Mouse (Mus musculus) Patski (cell line): ENCODE results near the gene Bcl2. TPM values are rescaled to one million over a fixed set of nuclear protein-coding genes. Genes with fewer than 3 reads are reported as not detected.

Experiments
- ATAC-seq: fragments of 100-300 bp; one replicate; pipeline ENCODE4 v1.8.0; 2021
- CTCF ChIA-PET: fragments of 350-600 bp; sonication (Branson Sonifier 250); formaldehyde crosslinking; loops from one replicate; lab custom pipeline; 2022; ENCODE audit warnings: inconsistent platforms; lab: Charles Lee
- POLR2A ChIA-PET: fragments of 350-600 bp; sonication (Branson Sonifier 250); formaldehyde crosslinking; loops from one replicate; lab custom pipeline; 2022; ENCODE audit warnings: antibody characterized with exemption, inconsistent platforms; lab: Charles Lee
- DNase-seq: peaks from one replicate; pipeline ENCODE4 v3.0.0-alpha.2; 2011; ENCODE audit warnings: low read depth, low spot score
- H3K27me3 ChIP-seq: fragments of 371-371 bp; one replicate; pipeline ENCODE4 v1.5.1; 2021
- CTCF ChIP-seq: fragments of 100-300 bp; IDR thresholded peaks from one replicate; pipeline ENCODE4 v1.5.1; 2021
- in situ Hi-C: fragments of 300-500 bp; cut with MboI; formaldehyde crosslinking; loops from 3 replicates; pipeline ENCODE4 v1.11.1; 2018; ENCODE audit warnings: low pct_unique_long_range_greater_than_20kb, mixed read lengths
- polyA plus RNA-seq: library from polyadenylated mRNA; unstranded; gene quantifications from one replicate; pipeline ENCODE4 v1.2.3, GENCODE M21; 2021

The Bcl2 gene
- polyA plus RNA-seq, 1 experiment from 2014 or later = 11.7 TPM

DNA sequence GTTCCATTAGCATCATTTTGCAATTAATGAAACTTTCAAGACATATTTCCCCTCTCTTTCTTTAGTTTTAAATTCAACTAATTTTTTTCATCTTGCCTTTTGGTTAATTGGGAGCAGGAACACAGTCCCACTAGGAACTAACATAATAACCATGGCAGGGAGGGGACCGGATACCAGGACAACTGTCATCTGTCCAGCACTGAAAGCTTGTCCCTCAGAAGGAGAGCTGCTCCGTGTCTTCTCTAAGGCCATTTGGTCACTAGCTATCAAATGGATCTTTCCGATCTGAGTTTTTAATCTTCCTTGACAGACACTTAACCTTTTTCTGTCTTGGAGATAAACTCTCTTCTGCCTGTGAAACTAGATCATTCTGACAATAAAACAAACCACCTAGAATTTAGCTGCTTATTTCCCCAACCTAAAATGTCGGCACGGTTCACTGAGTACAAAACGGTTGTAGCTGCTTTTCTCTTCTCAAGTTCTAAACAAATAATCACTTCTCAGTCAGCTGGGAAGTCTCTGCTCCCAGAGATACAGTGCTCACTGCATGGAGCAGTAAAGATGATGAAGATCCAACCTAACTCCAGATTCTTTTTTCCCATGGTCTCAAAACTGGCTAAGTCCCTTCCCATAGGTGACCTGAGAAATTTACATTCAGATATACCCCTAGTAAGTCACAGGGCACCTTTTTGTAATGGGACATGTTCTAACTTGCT, 34.1 kb downstream of the Bcl2 start:
- TF ChIP-seq CTCF = no peak
- ChIA-PET CTCF (interaction anchor here (0.6 to 1.5 kb wide), 3 partner anchors 16 to 204 kb away, joined by 3 to 5 read pairs (median 3); no protein-coding TSS in a partner anchor), POLR2A (interaction anchor here (0.5 to 0.8 kb wide), 2 partner anchors 11 to 201 kb away, joined by 3 read pairs; no protein-coding TSS in a partner anchor)
- DNase-seq (no peak), ATAC-seq (no peak)
- H3K27me3 ChIP-seq = no peaks in the 10 kb centered on the region
- in situ Hi-C loops = no loop called here

DNA sequence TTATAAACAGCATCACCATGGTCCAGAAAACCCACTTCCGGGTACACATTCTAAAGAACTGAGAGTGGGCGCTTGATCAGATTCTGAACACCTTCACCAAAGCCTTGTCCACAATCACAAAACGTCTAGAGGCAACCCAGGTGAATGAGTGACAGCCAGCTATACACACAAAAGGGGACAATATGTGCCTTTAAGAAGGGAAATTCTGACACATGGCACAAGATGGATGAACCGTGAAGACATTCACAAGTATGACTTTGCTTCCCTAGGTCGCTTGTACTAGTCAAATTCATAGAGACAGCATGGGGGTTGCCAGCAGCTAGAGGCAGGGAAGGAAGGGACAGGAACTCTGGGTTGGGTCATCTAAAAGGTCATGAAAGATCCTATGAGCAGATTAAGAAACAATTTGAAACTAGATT, 36.0 kb downstream of the Bcl2 start:
- no peak for ATAC-seq
- no peak for TF ChIP-seq CTCF
- ChIA-PET CTCF (no interaction called here), POLR2A (interaction anchor here (0.6 kb wide), 1 partner anchor 34 kb away, joined by 4 read pairs; no protein-coding TSS in a partner anchor)
- DNase-seq = no peak
- no peaks in the 10 kb centered on the region for H3K27me3 ChIP-seq
- in situ Hi-C loops = no loop called here

DNA sequence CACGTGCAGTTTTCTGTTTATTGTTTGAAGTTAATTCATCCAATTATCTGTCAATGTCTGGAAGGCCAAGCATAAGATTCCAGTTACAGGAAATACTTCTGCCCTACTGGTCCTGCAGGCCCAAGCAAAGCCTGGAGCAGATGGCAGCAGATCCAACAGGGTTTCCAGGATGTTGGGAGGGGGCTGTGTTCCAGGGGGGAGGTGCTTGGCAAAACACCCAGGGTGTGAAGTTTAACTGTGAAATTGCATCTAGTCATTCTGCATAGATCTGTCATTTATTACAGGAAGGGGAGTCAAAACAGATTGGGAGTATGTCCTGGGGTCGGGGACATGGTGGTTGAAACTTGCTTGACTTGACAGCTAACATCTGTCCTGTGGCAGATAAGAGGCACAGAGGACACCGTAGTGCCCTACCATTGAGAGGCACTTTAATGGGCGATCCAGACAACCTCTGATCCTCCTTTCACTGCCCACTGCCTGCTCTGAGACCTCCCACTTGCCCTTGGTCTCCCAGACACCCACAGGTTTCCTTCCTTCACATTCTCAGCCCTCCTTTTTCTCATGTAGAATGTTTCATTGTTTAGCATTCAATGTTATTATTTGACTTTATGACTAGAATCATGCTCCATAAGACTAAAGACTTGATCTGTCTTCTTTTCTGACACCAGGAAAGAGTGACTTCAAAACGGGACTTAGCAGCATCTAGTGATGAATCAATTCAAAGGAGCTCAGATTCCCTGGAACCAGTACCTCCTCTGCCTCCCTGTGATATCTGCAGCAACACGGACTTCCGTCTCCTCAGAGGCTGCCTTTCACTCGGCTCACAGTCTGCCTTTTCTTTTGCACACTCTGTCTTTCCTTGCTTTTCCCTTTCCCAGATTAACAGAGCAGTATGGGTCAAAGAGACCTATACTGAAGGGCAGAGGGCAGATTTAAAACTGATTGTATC, 47.7 kb downstream of the Bcl2 start:
- ATAC-seq = no peak
- no peaks in the 10 kb centered on the region for H3K27me3 ChIP-seq
- no peak for TF ChIP-seq CTCF
- ChIA-PET POLR2A (no interaction called here), CTCF (no interaction called here)
- in situ Hi-C loops = no loop called here
- DNase-seq = no peak

DNA sequence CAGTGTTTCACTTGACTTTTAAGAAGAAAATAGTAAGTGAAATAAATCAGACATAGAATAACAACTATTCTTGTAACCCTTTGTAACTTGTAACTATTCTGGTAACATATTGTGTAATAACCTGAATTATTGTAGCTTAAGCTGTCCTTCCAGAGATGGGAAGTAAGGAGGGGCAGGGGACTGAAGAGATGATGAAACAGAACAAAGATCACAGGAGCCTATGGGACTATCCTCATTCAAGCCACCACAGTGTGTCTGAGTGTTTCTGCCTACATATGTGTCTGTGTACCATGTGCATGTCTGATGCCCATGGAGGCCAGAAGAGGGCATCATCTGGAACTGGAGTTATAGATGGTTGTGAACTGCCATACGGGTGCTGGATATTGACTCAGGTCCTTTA, 49.1 kb downstream of the Bcl2 start:
- POLR2A ChIA-PET = interaction anchor here (0.6 kb wide), 1 partner anchor 38 kb away, joined by 3 read pairs; no protein-coding TSS in a partner anchor
- CTCF ChIA-PET = interaction anchor here (1.3 to 2.0 kb wide), 4 partner anchors 15 to 47 kb away, joined by 3 to 5 read pairs (median 3); no protein-coding TSS in a partner anchor
- H3K27me3 ChIP-seq = no peaks in the 10 kb centered on the region
- no peak for ATAC-seq
- no peak for DNase-seq
- no peak for TF ChIP-seq CTCF
- in situ Hi-C loops = no loop called here

DNA sequence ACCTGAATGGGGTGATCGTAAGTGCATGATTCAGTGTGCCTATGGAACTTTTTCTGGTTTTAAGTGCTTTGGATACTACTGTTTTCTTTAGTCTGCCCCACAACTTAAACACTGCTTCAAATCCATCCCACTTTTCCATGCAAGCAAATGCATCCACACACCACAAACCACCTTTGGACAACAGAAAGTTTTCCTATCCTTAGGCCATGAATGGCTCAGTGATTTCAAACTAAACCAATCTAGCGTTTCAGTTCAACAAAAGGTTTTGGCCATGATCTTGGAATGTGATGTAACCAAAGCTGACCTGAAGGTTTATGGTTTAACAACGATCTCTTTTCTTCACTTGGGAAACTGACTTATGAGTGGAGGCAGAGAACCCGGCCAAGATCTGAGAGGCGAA, 51.6 kb downstream of the Bcl2 start:
- DNase-seq = peak; percentile 64
- no peak for TF ChIP-seq CTCF
- no peak for ATAC-seq
- ChIA-PET CTCF (no interaction called here), POLR2A (no interaction called here)
- in situ Hi-C loops = no loop called here
- no peaks in the 10 kb centered on the region for H3K27me3 ChIP-seq

DNA sequence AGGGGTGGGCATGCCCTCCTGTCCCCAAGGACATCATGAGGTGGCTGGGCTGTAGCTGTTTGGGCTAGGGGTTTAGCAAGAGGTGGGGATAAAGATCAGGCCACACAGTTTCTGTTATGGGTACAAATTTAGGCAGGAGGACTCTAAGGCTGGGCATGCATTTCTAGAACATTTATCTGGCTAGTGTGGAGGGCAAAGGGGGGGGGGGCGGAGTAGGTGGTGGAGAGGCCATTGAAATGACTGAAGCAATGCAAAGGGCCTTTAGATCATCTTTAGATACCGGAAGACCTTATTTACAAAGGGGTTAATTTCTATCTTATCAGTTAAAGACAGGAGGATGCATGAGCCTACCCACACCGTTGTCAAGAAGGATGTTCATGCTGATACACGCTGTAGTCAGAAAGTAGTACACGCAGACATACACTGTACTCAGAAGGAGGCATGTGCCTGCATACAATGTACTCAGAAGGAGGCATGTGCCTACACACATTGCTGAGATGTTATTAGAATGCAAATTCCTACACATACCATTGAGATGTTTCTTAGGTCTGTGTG, 55.7 kb downstream of the Bcl2 start:
- CTCF ChIA-PET = interaction anchor here (2.3 kb wide), 1 partner anchor 26 kb away, joined by 7 read pairs; no protein-coding TSS in a partner anchor
- in situ Hi-C loops = no loop called here
- POLR2A ChIA-PET = no interaction called here
- ATAC-seq = no peak
- no peaks in the 10 kb centered on the region for H3K27me3 ChIP-seq
- DNase-seq = no peak
- no peak for TF ChIP-seq CTCF

DNA sequence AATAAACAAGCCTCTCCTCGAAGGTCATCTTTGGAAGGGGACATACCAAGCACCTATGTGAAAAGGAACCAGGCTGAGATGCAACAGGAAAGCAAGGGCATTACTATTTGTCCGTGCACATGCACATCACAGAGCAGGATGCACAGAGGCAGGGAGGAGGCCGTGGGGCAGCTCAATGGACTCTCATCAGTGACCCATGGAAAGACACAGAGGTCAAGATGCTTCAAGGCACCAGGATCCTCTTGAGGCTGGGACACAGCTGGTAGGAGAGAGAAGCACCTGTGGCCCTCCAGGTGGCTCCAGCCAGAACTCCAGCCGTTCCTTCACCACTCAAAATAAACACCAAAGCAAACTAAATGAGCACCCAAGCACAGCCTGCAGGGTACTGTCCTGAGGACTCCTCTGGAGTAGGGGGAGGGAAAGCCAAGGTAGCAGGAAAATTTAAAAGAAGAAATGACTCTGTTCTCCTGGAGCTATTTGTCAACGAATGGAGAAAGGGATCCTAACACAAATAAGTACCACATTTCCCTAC, 57.8 kb downstream of the Bcl2 start:
- no peak for TF ChIP-seq CTCF
- no peaks in the 10 kb centered on the region for H3K27me3 ChIP-seq
- in situ Hi-C loops = no loop called here
- CTCF ChIA-PET = interaction anchor here (1.0 to 1.4 kb wide), 4 partner anchors 12 to 32 kb away, joined by 3 to 7 read pairs (median 4); no protein-coding TSS in a partner anchor
- DNase-seq (no peak), ATAC-seq (no peak)
- POLR2A ChIA-PET = interaction anchor here (0.9 kb wide), 1 partner anchor 12 kb away, joined by 3 read pairs; no protein-coding TSS in a partner anchor

DNA sequence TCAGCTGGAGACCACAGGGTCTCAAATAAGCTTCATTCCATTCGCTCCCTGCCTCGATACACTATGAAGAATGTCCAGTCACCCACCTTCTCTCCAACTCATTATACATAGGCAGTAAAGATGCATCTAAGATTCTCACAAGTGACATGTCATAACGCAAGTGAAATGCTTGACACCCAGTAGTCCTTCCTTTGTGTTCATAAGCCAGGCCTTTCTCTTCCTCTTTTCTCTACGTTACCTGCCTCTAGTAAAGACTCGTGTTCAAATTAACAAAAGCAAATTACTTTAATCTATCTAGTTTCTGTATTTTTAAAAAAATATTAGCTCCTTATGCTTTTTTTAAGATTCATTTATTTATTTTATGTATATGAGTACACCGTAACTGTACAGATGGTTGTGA, 59.8 kb downstream of the Bcl2 start:
- no peaks in the 10 kb centered on the region for H3K27me3 ChIP-seq
- DNase-seq (no peak), ATAC-seq (no peak)
- in situ Hi-C loops = no loop called here
- TF ChIP-seq CTCF = no peak
- ChIA-PET POLR2A (no interaction called here), CTCF (interaction anchor here (1.0 to 2.4 kb wide), 7 partner anchors 9 to 143 kb away, joined by 3 to 7 read pairs (median 4); no protein-coding TSS in a partner anchor)

DNA sequence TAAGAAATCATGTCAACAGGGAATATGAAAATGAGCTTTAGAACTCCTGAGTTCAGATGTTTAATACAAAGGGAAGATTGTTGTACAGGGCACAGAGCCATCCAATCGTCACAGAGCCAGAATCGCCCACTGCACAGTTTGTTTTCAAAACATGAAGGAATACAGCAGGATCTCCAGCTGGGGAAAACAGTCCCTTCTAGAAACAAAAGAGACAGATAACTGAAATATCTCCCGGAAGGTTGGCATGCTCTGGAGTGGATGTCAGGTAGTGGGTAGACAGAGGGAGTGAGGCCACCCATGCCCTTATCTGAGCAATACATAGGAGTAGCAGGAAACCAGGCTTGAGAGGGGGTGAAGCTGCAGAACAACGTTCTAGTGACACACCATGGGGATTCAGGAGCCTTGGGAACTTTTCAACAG, 60.6 kb downstream of the Bcl2 start:
- no peak for ATAC-seq
- no peak for TF ChIP-seq CTCF
- ChIA-PET CTCF (interaction anchor here (1.0 to 2.4 kb wide), 7 partner anchors 9 to 142 kb away, joined by 3 to 7 read pairs (median 4); no protein-coding TSS in a partner anchor), POLR2A (no interaction called here)
- H3K27me3 ChIP-seq = no peaks in the 10 kb centered on the region
- DNase-seq = no peak
- in situ Hi-C loops = no loop called here

DNA sequence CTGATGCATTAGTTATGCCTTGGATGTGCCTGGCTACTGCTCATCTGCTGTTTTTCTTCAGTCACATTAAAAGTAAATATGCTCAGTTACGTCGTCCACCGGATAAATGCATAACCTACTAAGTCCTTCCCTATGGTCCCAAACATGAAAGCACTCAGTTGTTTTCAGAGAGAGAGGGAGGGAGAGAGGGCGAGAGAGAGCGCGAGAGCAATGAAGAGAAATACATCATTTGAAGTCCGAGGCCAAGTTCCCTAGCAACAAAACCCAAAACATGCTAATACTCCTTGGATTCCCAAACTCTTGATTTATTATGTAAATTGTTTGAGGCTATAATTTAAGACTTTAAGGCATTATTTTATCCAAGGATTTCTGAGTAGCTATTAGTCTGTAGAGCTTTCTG, 62.9 kb downstream of the Bcl2 start:
- in situ Hi-C loops = no loop called here
- TF ChIP-seq CTCF = no peak
- POLR2A ChIA-PET = no interaction called here
- no peaks in the 10 kb centered on the region for H3K27me3 ChIP-seq
- CTCF ChIA-PET = no interaction called here
- DNase-seq = no peak
- no peak for ATAC-seq
